Mouse (Mus musculus) ES-E14 (cell line): ENCODE data around the gene Gdap2.
A peak's percentile ranks its signal among the peaks of the same experiment; 100 is the strongest.

ENCODE experiments used
- CHD2 ChIP-seq: IDR thresholded peaks from 2 replicates; pipeline ENCODE4 v1.6.1; 2014; ENCODE audit warnings: mild to moderate bottlenecking, low read depth, low read length, inconsistent platforms
- MAFK ChIP-seq: IDR thresholded peaks from 2 replicates; pipeline ENCODE4 v1.6.1; 2014; ENCODE audit warnings: mild to moderate bottlenecking, low read depth, low read length, inconsistent platforms; ENCODE audit not compliant: insufficient read depth
- ZNF384 ChIP-seq: IDR thresholded peaks from 2 replicates; pipeline ENCODE4 v1.6.1; 2012; ENCODE audit warnings: low read depth, low read length, inconsistent platforms

- TF ChIP-seq CHD2 (0 out of 2 replicates have a peak, but pooled peaks have one; percentile 62), ZNF384 (no peak), MAFK (no peak)
Measured at GRCm38 (mm10) chr3:100162315-100163105, at the start of gene Gdap2, which contains the start of gene Wdr3.
